In the genomic region with DNA sequence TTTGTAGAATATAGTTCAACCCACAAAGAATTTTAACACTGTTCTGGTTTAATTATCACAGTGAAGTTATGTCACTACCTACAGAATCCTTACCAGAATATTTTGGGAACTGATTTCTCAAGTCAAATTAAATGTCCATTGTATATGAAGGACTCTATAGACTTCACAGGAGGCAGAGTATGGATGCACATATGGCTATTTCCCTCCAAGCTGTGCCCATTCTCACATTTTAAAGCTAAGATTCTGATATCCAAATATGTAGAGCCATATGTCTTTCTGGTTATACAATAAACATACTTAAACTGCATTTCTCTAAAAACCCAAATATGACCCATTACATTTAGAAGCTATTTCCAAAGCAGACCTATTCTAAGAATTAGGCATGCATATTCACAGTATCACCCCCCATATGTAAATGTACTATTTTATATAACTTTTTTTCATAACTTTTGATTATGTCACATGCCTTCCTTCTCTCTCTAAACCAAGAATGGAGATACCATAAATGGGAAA, we compare ENCODE assay signal across 28 mouse cellular contexts.
DNase-seq lines count a peak whose midpoint lies in the region; TF ChIP-seq lines count a peak whose summit lies in the region.
"Had no signal": no experiment of that assay in that cellular context is flagged by ENCODE, and none has a peak within 500 bp of the region (broad histone marks: within the 10 kb centered on the region; RNA-seq: fewer than 3 reads in every experiment).

No protein-coding gene starts in this region.

- intact Hi-C loops in left cerebral cortex, postnatal 25 days (cut with DNase I) = loop anchor here (1.0 to 5.0 kb wide), 4 partner anchors 82 to 924 kb away; no protein-coding TSS in a partner anchor

- TF ChIP-seq POLR2A in thymus, adult 2 months (IDR thresholded peaks at IDR 0.05; ENCODE audit: control insufficient read depth, extremely low read depth, insufficient read depth, low read length, poor library complexity) = no peak

- no peaks in the 10 kb centered on the region for H3K27me3 ChIP-seq in thymus, adult 2 months (ENCODE audit: control insufficient read depth, insufficient read depth, low read length)
- H3K27me3 ChIP-seq: embryonic facial prominence, embryonic 13.5 days; forebrain, embryonic 15.5 days; hindbrain, embryonic 13.5 days; liver, embryonic 13.5 days; midbrain, embryonic 13.5 days; neural tube, embryonic 13.5 days; Patski had no signal

- no peaks in the 10 kb centered on the region for H3K36me3 ChIP-seq in thymus, adult 2 months (ENCODE audit: control insufficient read depth, insufficient read depth, low read length)
- H3K36me3 ChIP-seq: embryonic facial prominence, embryonic 13.5 days; forebrain, embryonic 10.5 days; forebrain, embryonic 15.5 days; G1E; hindbrain, embryonic 13.5 days; liver, embryonic 13.5 days; midbrain, embryonic 13.5 days; neural tube, embryonic 13.5 days had no signal

- no peak overlapping the region for H3K27ac ChIP-seq in thymus, adult 2 months (ENCODE audit: control insufficient read depth, insufficient read depth, low read length)
- H3K27ac ChIP-seq: embryonic facial prominence, embryonic 13.5 days; forebrain, embryonic 10.5 days; forebrain, embryonic 15.5 days; hindbrain, embryonic 13.5 days; liver, embryonic 13.5 days; macrophage; midbrain, embryonic 13.5 days; neural tube, embryonic 13.5 days had no signal

- peak; percentile 66 to 72 for DNase-seq in frontal cortex, adult 2 months (ENCODE audit: extremely low spot score in 1 of 2, low spot score in 1 of 2)
- no peak for DNase-seq in frontal cortex, postnatal 25 days (ENCODE audit: low spot score in 2 of 2)
- DNase-seq in frontal cortex, postnatal 36 days (ENCODE audit: low spot score in 2 of 2) = peak; percentile 11 to 81
- DNase-seq in left cerebral cortex, postnatal 25 days (ENCODE audit: low spot score in 2 of 2) = peak; percentile 12 to 90
- peak; percentile 77 for DNase-seq in telencephalon, adult 2 months (ENCODE audit: low read depth, low spot score)
- DNase-seq in thymus, adult 2 months = no peak
- DNase-seq in lung, postnatal 25 days (ENCODE audit: low spot score) = no peak
- DNase-seq: adrenal gland, postnatal 10 days; cerebellum, adult 11-12 months; cerebellum, adult 9-11 months; gastrocnemius, postnatal 25 days; heart, adult 18-20 months; heart, postnatal 36 days; kidney, adult 9 months; kidney, postnatal 10 days; layer of hippocampus, adult 9-11 months; liver, embryonic 13.5 days; lung, adult 18-20 months; thymus, postnatal 25 days had no signal

- H3K4me1 ChIP-seq in thymus, adult 2 months (replicated peaks; ENCODE audit: control insufficient read depth, insufficient read depth, low read length) = no peaks in the 10 kb centered on the region
- H3K4me1 ChIP-seq: embryonic facial prominence, embryonic 13.5 days; forebrain, embryonic 10.5 days; forebrain, embryonic 15.5 days; hindbrain, embryonic 13.5 days; liver, embryonic 13.5 days; midbrain, embryonic 13.5 days; neural tube, embryonic 13.5 days had no signal

- TF ChIP-seq CTCF in thymus, adult 2 months (IDR thresholded peaks at IDR 0.05; ENCODE audit: borderline replicate concordance, control insufficient read depth, extremely low read depth, insufficient read depth, low read length, poor library complexity) = no peak

- no peak overlapping the region for H3K4me3 ChIP-seq in thymus, adult 2 months (ENCODE audit: control insufficient read depth, insufficient read depth, low read length)
- H3K4me3 ChIP-seq: embryonic facial prominence, embryonic 13.5 days; forebrain, embryonic 10.5 days; forebrain, embryonic 15.5 days; hindbrain, embryonic 13.5 days; liver, embryonic 13.5 days; midbrain, embryonic 13.5 days; neural tube, embryonic 13.5 days had no signal

Comparison
In these comparisons a context has a peak if more than half of its experiments do, and no peak if none do; other contexts are left out.
1. DNase-seq: peak in frontal cortex, adult 2 months (2 of 2), frontal cortex, postnatal 36 days (2 of 2), left cerebral cortex, postnatal 25 days (2 of 2) and telencephalon, adult 2 months (single experiment); none in frontal cortex, postnatal 25 days (0 of 2), thymus, adult 2 months (single experiment) and lung, postnatal 25 days (single experiment).